ENCODE assay signal across 26 mouse cellular contexts in genomic region chr7:45372371-45372770, GRCm38 (mm10). TPM values are rescaled to one million over a fixed set of nuclear protein-coding genes. Genes with fewer than 3 reads are reported as not detected.
"Had no signal": no experiment of that assay in that cellular context is flagged by ENCODE, and none has a peak within 500 bp of the region (broad histone marks: within the 10 kb centered on the region; RNA-seq: fewer than 3 reads in every experiment).

No protein-coding gene starts in this region.

- DNase-seq: lung, adult 2 months; lung, postnatal 14 days; lung, postnatal 36 days; retina, postnatal 1 day; right cerebral cortex, adult 18-20 months; right cerebral cortex, postnatal 25 days; right cerebral cortex, postnatal 4 days; spleen, adult 18-20 months; thymus, adult 2 months; thymus, postnatal 25 days; thymus, postnatal 4 days had no signal

- H3K4me3 ChIP-seq: lung, embryonic 15.5 days; megakaryocyte, embryonic 14.5 days; midbrain, embryonic 13.5 days; midbrain, embryonic 15.5 days; neural tube, embryonic 13.5 days; neural tube, embryonic 15.5 days; stomach, embryonic 15.5 days had no signal

- H3K27ac ChIP-seq: lung, embryonic 15.5 days; macrophage; midbrain, embryonic 13.5 days; midbrain, embryonic 15.5 days; neural tube, embryonic 13.5 days; neural tube, embryonic 15.5 days; stomach, embryonic 15.5 days; stomach, postnatal 0 days had no signal

- H3K9me3 ChIP-seq: lung, embryonic 15.5 days; megakaryocyte, embryonic 14.5 days; midbrain, embryonic 13.5 days; midbrain, embryonic 15.5 days; neural tube, embryonic 13.5 days; neural tube, embryonic 15.5 days; stomach, embryonic 15.5 days had no signal

RNA-seq across cellular contexts. Expression of gene Lin7b, which starts 2.0 kb away (rescaled TPM):
- total RNA-seq: megakaryocyte progenitor cell, adult 5-6 weeks; monocyte, adult 5-6 weeks had no signal
- polyA plus RNA-seq: lung, postnatal 0 days; macrophage had no signal

RNA-seq across cellular contexts. Expression of gene Ppfia3, which starts 5.6 kb away (rescaled TPM):
- total RNA-seq: megakaryocyte progenitor cell, adult 5-6 weeks had no signal
- polyA plus RNA-seq: macrophage had no signal

RNA-seq across cellular contexts. Expression of gene Kcna7, which starts 33.1 kb away (rescaled TPM):
- total RNA-seq: megakaryocyte progenitor cell, adult 5-6 weeks; midbrain, postnatal 0 days; monocyte, adult 5-6 weeks had no signal
- polyA plus RNA-seq: lung, embryonic 15.5 days; macrophage; midbrain, embryonic 11.5 days; midbrain, embryonic 13.5 days; midbrain, embryonic 15.5 days; neural tube, embryonic 13.5 days; small intestine, adult 2 months; stomach, embryonic 15.5 days had no signal

RNA-seq across cellular contexts. Expression of gene Hrc, which starts 37.3 kb away (rescaled TPM):
- total RNA-seq: megakaryocyte progenitor cell, adult 5-6 weeks; monocyte, adult 5-6 weeks had no signal
- polyA plus RNA-seq: macrophage had no signal
